Mouse (Mus musculus): ENCODE data around the gene Cabs1.

The Cabs1 gene

GRCm38 (mm10) chr5:87979139-87979538 lies at the start of gene Cabs1:
TSS of gene Cabs1 (plus strand) at chr5:87979439.
- no peak for DNase-seq

- DNase-seq, result no peak
These were observed 47.6 kb upstream of the Cabs1 start for GRCm38 (mm10) chr5:87931603-87932002.

GRCm38 (mm10) chr5:87940752-87941151 lies 38.5 kb upstream of the Cabs1 start:
- no peak for DNase-seq

GRCm38 (mm10) chr5:87942515-87942914 lies 36.7 kb upstream of the Cabs1 start:
- DNase-seq, result no peak

- DNase-seq, result no peak
These were observed 27.4 kb upstream of the Cabs1 start for GRCm38 (mm10) chr5:87951836-87952235.

GRCm38 (mm10) chr5:87969201-87969600 lies 10.0 kb upstream of the Cabs1 start, which contains the start of the genes 2310003L06Rik and Gm28434:
TSS of gene 2310003L06Rik (plus strand) at chr5:87969459.
TSS of gene Gm28434 (plus strand) at chr5:87969517.
- DNase-seq, result no peak

GRCm38 (mm10) chr5:87982468-87983214 lies 3.4 kb downstream of the Cabs1 start:
- DNase-seq, result no peak

GRCm38 (mm10) chr5:88002249-88002648 lies 23.0 kb downstream of the Cabs1 start, which contains the start of gene Smr3a:
TSS of gene Smr3a (plus strand) at chr5:88002549.
- DNase-seq, result no peak

- no peak for DNase-seq
These were observed 26.0 kb downstream of the Cabs1 start for GRCm38 (mm10) chr5:88005241-88005640.

All from thymus, postnatal 14 days (tissue).